Mouse (Mus musculus) ES-Bruce4 (cell line): ENCODE measurements around the gene Slit1. TPM values are rescaled to one million over a fixed set of nuclear protein-coding genes. Genes with fewer than 3 reads are reported as not detected.

Experiments used
- H3K27ac ChIP-seq: 2 replicates; pipeline ENCODE4 v1.5.1; 2012; ENCODE audit warnings: low read length, inconsistent platforms; ENCODE audit not compliant: insufficient read depth
- H3K27me3 ChIP-seq: 2 replicates; pipeline ENCODE4 v1.6.1; 2012; ENCODE audit warnings: mild to moderate bottlenecking, low read length, inconsistent platforms; ENCODE audit not compliant: control insufficient read depth, poor library complexity, insufficient read depth, severe bottlenecking
- H3K36me3 ChIP-seq: 2 replicates; pipeline ENCODE4 v1.6.1; 2012; ENCODE audit warnings: inconsistent platforms, mild to moderate bottlenecking, low read length, moderate library complexity; ENCODE audit not compliant: control insufficient read depth, poor library complexity, insufficient read depth, severe bottlenecking
- H3K4me1 ChIP-seq: one replicate; pipeline ENCODE4 v1.8.1; 2011; ENCODE audit warnings: low read length; ENCODE audit not compliant: control insufficient read depth, insufficient read depth
- H3K4me3 ChIP-seq: 2 replicates; pipeline ENCODE4 v1.5.1; 2011; ENCODE audit warnings: low read depth, mild to moderate bottlenecking, low read length
- H3K9ac ChIP-seq: 2 replicates; pipeline ENCODE4 v1.6.1; 2012; ENCODE audit warnings: low read depth, mild to moderate bottlenecking, inconsistent platforms; ENCODE audit not compliant: poor library complexity, severe bottlenecking
- H3K9me3 ChIP-seq: replicated peaks from 2 replicates; pipeline ENCODE4 v1.6.1; 2012; ENCODE audit warnings: mild to moderate bottlenecking, low read length, inconsistent platforms; ENCODE audit not compliant: control insufficient read depth, poor library complexity, insufficient read depth, severe bottlenecking
- CTCF ChIP-seq: IDR thresholded peaks from one replicate; pipeline ENCODE4 v1.8.1; 2011; ENCODE audit warnings: low read depth, low read length
- EP300 ChIP-seq: IDR thresholded peaks from 2 replicates; pipeline ENCODE4 v1.6.1; 2011; ENCODE audit warnings: low read depth, low read length; ENCODE audit not compliant: insufficient read depth
- POLR2A ChIP-seq: IDR thresholded peaks from one replicate; pipeline ENCODE4 v1.8.1; 2011; ENCODE audit warnings: low read length; ENCODE audit not compliant: insufficient read depth
- polyA plus RNA-seq: library from polyadenylated mRNA; stranded (reverse); fragments of >200 nt; gene quantifications from 2 replicates; pipeline ENCODE4 v1.2.4, GENCODE M21; 2011; ENCODE audit warnings: low read depth; ENCODE audit not compliant: missing spikeins, insufficient read depth, insufficient read length

The Slit1 gene
- polyA plus RNA-seq, 1 experiment = 1.2 TPM

DNA sequence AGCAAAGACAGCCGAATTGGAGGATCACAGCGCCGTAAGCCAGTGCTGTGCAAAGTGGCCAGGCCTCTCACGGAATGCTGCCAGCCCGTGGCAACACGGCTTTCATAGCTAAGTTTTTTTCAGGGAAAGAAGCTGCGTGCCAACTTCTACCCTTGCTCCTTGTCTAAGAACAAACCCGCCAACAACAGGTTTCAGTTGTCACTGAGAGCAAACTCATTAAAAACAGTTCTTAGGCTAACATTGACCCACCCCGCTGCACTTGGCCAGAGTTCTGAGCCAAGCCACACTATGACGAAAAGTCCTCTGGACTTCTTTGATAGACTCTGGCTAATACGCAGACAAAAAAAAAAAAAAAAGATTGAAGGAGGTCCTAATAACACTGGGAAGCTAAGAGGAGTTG lies 114.5 kb downstream of the Slit1 start:
- no peak for TF ChIP-seq EP300
- TF ChIP-seq POLR2A = no peak
- TF ChIP-seq CTCF = no peak
- Histone ChIP-seq H3K4me1 (no peaks in the 10 kb centered on the region), H3K27me3 (no peaks in the 10 kb centered on the region), H3K4me3 (no peak overlapping the region), H3K9ac (no peak overlapping the region), H3K9me3 (no peaks in the 10 kb centered on the region), H3K27ac (no peak overlapping the region), H3K36me3 (no peaks in the 10 kb centered on the region)

DNA sequence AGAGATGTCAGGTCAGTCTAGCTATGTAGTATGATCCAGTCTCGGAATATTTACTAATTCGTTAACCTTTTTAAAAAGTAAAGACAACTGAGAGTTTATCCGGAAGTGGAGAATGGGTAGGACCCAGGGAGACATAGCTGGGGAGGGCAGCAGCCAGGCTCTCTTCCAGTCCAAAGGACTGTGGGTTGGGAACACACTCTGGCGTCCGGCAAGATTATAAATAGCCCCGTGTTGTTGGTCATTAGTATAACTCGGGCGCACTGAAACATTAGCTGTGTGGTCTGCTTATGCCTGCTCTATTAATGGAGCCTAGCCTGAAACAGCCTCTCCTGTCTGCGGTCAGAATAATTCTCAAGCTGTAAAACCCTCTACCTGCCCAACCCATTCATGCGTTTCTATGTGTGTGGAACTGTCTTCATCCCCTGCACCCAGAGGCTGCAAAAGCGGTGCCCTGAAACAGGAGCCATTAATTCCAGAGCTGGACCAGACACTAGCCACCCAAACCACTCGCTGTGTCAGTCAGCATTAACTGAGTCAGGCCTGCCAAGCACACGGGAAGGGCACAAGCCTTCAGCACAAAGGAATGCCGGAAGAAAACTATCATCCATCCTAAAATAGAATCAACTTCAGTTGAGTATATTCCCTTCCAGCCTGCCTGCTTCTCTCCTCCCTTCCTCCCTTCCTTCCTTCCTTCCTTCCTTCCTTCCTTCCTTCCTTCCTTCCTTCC lies 122.9 kb downstream of the Slit1 start:
- H3K27me3 ChIP-seq = no peaks in the 10 kb centered on the region
- H3K27ac ChIP-seq = no peak overlapping the region
- H3K4me3 ChIP-seq = no peak overlapping the region
- no peaks in the 10 kb centered on the region for H3K4me1 ChIP-seq
- H3K9ac ChIP-seq = no peak overlapping the region
- H3K9me3 ChIP-seq = no peaks in the 10 kb centered on the region
- no peaks in the 10 kb centered on the region for H3K36me3 ChIP-seq
- TF ChIP-seq EP300 (no peak), POLR2A (no peak), CTCF (no peak)

DNA sequence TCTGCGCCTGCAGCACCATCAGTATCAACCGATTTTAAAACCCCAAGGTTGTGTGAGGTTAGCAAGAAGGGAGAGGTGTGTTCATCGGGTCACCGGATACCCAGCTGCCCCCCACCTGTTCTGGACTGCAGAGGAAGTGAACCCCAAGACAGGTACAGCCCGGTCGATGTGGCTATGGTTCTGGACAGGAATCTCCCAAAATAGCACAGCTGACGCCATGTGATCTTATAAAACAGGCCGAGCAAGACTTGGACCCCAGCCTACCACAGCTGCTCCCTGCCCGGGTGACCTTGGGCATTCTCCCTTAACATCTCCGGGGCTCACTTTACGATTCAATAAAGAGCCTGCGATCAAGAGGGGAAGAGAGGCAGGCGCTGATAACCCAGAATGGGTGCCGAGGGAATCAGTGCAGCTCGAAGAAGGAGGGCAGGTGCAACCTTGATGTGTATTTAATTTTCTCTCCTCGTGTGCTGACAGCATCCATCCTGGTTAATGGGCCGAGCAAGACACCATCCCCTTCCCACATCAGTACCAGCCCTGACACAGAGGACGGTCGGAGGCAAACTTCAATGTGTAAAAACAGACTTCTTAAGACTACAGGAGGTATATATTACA lies 124.6 kb downstream of the Slit1 start:
- TF ChIP-seq POLR2A = no peak
- TF ChIP-seq EP300 = no peak
- TF ChIP-seq CTCF = no peak
- Histone ChIP-seq H3K4me1 (no peaks in the 10 kb centered on the region), H3K27ac (no peak overlapping the region), H3K9ac (no peak overlapping the region), H3K4me3 (no peak overlapping the region), H3K9me3 (no peaks in the 10 kb centered on the region), H3K27me3 (no peaks in the 10 kb centered on the region), H3K36me3 (no peaks in the 10 kb centered on the region)

DNA sequence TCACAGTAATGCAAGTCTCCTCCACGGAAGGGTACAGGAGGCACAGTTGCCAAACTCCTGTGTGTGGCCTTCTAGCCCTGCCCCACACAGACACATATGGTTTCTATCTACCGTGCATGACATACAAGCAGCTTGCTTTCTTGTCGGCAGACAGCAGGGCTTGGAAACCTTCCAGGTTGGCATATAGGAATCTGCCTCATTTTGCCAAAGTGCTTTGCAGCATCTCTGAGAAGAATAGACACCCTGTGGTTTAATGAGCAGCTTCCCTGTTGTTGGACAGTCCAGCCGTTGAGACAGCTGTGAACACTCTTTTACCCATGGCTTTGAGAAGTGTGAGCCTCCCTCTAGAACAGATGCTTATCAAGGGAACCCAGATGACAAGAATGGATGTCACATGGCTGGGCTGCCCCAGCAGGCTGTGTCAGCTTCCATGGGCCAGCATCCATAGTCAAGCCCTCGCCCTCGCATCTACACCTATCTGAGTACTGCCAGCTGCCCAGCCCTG lies 125.3 kb downstream of the Slit1 start:
- no peaks in the 10 kb centered on the region for H3K9me3 ChIP-seq
- no peak for TF ChIP-seq POLR2A
- H3K36me3 ChIP-seq = no peaks in the 10 kb centered on the region
- H3K4me1 ChIP-seq = no peaks in the 10 kb centered on the region
- H3K27ac ChIP-seq = no peak overlapping the region
- no peak overlapping the region for H3K9ac ChIP-seq
- no peak overlapping the region for H3K4me3 ChIP-seq
- H3K27me3 ChIP-seq = no peaks in the 10 kb centered on the region

DNA sequence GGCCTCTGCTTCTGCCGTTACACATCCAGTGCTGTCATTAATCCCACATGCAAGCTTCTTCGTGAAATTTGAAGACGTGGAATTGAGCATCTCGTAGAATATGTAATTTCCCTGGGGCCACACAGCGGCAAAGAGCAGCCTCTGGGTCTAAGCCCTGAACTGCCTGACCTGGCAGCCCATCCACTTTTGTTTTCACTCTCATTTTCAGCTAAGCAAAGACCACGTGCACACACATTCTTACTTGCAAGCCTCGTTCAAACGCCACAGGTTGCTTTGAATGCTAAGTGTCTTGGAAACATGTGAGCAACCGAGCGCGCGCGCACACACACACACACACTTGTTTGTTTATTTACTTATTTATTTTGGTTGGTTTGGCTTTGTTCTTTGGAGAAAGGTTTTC lies 126.4 kb downstream of the Slit1 start:
- H3K4me1 ChIP-seq = no peaks in the 10 kb centered on the region
- H3K27ac ChIP-seq = no peak overlapping the region

DNA sequence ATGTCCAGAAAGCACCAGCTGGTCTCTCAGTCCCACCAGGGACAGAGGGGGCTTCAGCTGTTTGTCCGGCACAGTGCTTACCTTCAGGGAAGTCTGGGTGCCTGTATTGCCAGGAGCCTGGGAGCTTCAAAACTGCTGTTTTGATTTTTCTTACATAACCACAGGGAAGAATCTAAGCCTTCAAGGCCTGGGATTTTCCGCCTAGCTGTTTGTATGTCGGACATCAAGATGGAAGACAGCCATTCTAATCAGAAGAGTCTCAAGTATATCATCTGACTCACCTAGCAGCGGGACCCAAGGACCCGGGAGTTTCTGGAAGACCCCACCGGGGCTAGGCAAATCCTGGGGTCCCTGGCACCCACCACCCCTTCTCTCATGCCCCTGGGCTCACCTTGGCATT lies 127.2 kb downstream of the Slit1 start:
- no peaks in the 10 kb centered on the region for H3K4me1 ChIP-seq
- no peak overlapping the region for H3K9ac ChIP-seq
- H3K36me3 ChIP-seq = no peaks in the 10 kb centered on the region
- TF ChIP-seq CTCF (no peak), POLR2A (no peak), EP300 (no peak)
- no peak overlapping the region for H3K4me3 ChIP-seq
- H3K27me3 ChIP-seq = no peaks in the 10 kb centered on the region
- no peaks in the 10 kb centered on the region for H3K9me3 ChIP-seq
- H3K27ac ChIP-seq = no peak overlapping the region

More for the DNA sequence above, 126.4 kb downstream of the Slit1 start:
- no peaks in the 10 kb centered on the region for H3K36me3 ChIP-seq
- no peak overlapping the region for H3K4me3 ChIP-seq
- TF ChIP-seq EP300 (no peak), CTCF (no peak), POLR2A (no peak)
- H3K9me3 ChIP-seq = no peaks in the 10 kb centered on the region
- H3K9ac ChIP-seq = no peak overlapping the region
- H3K27me3 ChIP-seq = no peaks in the 10 kb centered on the region
